Mouse (Mus musculus) lung, postnatal 0 days (tissue): Measurements from ENCODE around the gene Krt90. TPM values are rescaled to one million over a fixed set of nuclear protein-coding genes. Genes with fewer than 3 reads are reported as not detected.
"Not testable (repeated sequence)": the region's sequence is repeated elsewhere in the genome, so short reads cannot be mapped to it uniquely, and the experiment has no call there.

ENCODE experiments used
- ATAC-seq: fragments of 200-750 bp; cut with Nextera tagmentation; 2 replicates; pipeline ENCODE4 v1.8.0; 2017; ENCODE audit warnings: moderate library complexity
- DNase-seq: peaks from one replicate; pipeline ENCODE4 v3.0.0-alpha.2; 2016; ENCODE audit warnings: low spot score
- H3K27ac ChIP-seq: fragments of 300-500 bp; sonication (generic); 2 replicates; pipeline ENCODE4 v1.5.1; 2014; ENCODE audit warnings: antibody characterized with exemption, mild to moderate bottlenecking, low read length, mixed read lengths
- H3K27me3 ChIP-seq: fragments of 300-500 bp; sonication (generic); replicated peaks from 2 replicates; pipeline ENCODE4 v1.6.1; 2014; ENCODE audit warnings: low read length, mixed read lengths; ENCODE audit not compliant: insufficient read depth
- H3K36me3 ChIP-seq: fragments of 300-500 bp; sonication (generic); 2 replicates; pipeline ENCODE4 v1.6.1; 2014; ENCODE audit warnings: low read length, mixed read lengths; ENCODE audit not compliant: insufficient read depth
- H3K4me1 ChIP-seq: fragments of 300-500 bp; sonication (generic); 2 replicates; pipeline ENCODE4 v1.6.1; 2014; ENCODE audit warnings: antibody characterized with exemption, low read depth, low read length, mixed read lengths; ENCODE audit not compliant: insufficient read depth
- H3K4me2 ChIP-seq: fragments of 300-500 bp; sonication (generic); replicated peaks from 2 replicates; pipeline ENCODE4 v1.6.1; 2014; ENCODE audit warnings: low read depth, mild to moderate bottlenecking, low read length, moderate library complexity, mixed read lengths
- H3K4me3 ChIP-seq: fragments of 300-500 bp; sonication (generic); 2 replicates; pipeline ENCODE4 v1.5.1; 2014; ENCODE audit warnings: low read depth, low read length
- H3K9ac ChIP-seq: fragments of 300-500 bp; sonication (generic); replicated peaks from 2 replicates; pipeline ENCODE4 v1.6.1; 2014; ENCODE audit warnings: low read depth, mild to moderate bottlenecking
- H3K9me3 ChIP-seq: fragments of 300-500 bp; sonication (generic); 2 replicates; pipeline ENCODE4 v1.6.1; 2016; ENCODE audit warnings: low read length, mixed read lengths
- CTCF ChIP-seq: IDR thresholded peaks from 2 replicates; pipeline ENCODE4 v1.5.1; 2016; ENCODE audit warnings: antibody characterized with exemption, mild to moderate bottlenecking
- EP300 ChIP-seq: IDR thresholded peaks from 2 replicates; pipeline ENCODE4 v1.6.1; 2016; ENCODE audit warnings: antibody characterized with exemption, mild to moderate bottlenecking, control low read depth
- WGBS: fragments of 180-500 bp; shearing (Covaris S2); extraction: QIAGEN DNeasy Blood & Tissue Kit; methylation state at CpG from one replicate; pipeline ENCODE4 v1.1.7; 2014; 5-methylcytosine and 5-hydroxymethylcytosine counted together
- microRNA-seq: library from miRNA; unstranded; fragments of <30 nt; microRNA quantifications from one replicate; pipeline ENCODE4, GENCODE M21; 2016
- polyA plus RNA-seq: library from polyadenylated mRNA; unstranded; fragments of >200 nt; fragmentation: Nextera tagmentation; extraction: Ambion mirVana; gene quantifications from 2 replicates; pipeline ENCODE4 v1.2.1, GENCODE M21; 2015

Krt90 gene
- polyA plus RNA-seq, 1 experiment from 2014 or later: 0.14 TPM

GRCm38 (mm10) chr15:101532720-101533119, 30.0 kb downstream of the Krt90 start, which contains the start of gene Krt84:
Gene Krt84, minus strand, starts transcription at chr15:101532820.
- H3K4me1 ChIP-seq: no peaks in the 10 kb centered on the region
- no peaks in the 10 kb centered on the region for H3K36me3 ChIP-seq
- H3K4me2 ChIP-seq: no peak within 1 kb of the TSS
- no peak for TF ChIP-seq EP300
- TF ChIP-seq CTCF: no peak
- no peak within 1 kb of the TSS for H3K27ac ChIP-seq
- H3K9me3 ChIP-seq: no peaks in the 10 kb centered on the region
- H3K9ac ChIP-seq: no peak within 1 kb of the TSS
- ATAC-seq: no peak
- DNase-seq: no peak
- H3K27me3 ChIP-seq: no peaks in the 10 kb centered on the region
- no peak within 1 kb of the TSS for H3K4me3 ChIP-seq
- 80% methylated on average over 7 of the region's 7 CpGs for WGBS

- no peaks in the 10 kb centered on the region for H3K27me3 ChIP-seq
- no peak overlapping the region for H3K27ac ChIP-seq
Measured at GRCm38 (mm10) chr15:101522556-101523232, 40.1 kb downstream of the Krt90 start.

GRCm38 (mm10) chr15:101519792-101520191, 43.0 kb downstream of the Krt90 start:
- H3K9me3 ChIP-seq: no peaks in the 10 kb centered on the region
- H3K9ac ChIP-seq: no peak overlapping the region
- H3K27me3 ChIP-seq: no peaks in the 10 kb centered on the region
- ATAC-seq (no peak), DNase-seq (peak; percentile 88)
- H3K36me3 ChIP-seq: no peaks in the 10 kb centered on the region
- H3K4me1 ChIP-seq: no peaks in the 10 kb centered on the region
- H3K4me2 ChIP-seq: no peak overlapping the region
- 10% methylated on average over 2 of the region's 2 CpGs for WGBS
- H3K4me3 ChIP-seq: no peak overlapping the region
- no peak overlapping the region for H3K27ac ChIP-seq
- no peak for TF ChIP-seq EP300
- TF ChIP-seq CTCF: peak; percentile 91

More at GRCm38 (mm10) chr15:101522556-101523232, 40.1 kb downstream of the Krt90 start:
- no peaks in the 10 kb centered on the region for H3K36me3 ChIP-seq
- H3K4me3 ChIP-seq: no peak overlapping the region
- no peaks in the 10 kb centered on the region for H3K4me1 ChIP-seq
- no peak overlapping the region for H3K4me2 ChIP-seq
- WGBS: 63% methylated on average over 4 of the region's 4 CpGs
- no peaks in the 10 kb centered on the region for H3K9me3 ChIP-seq
- H3K9ac ChIP-seq: no peak overlapping the region
- ATAC-seq: no peak
- TF ChIP-seq EP300 (no peak), CTCF (no peak)
- no peak for DNase-seq

GRCm38 (mm10) chr15:101517161-101517560, 45.6 kb downstream of the Krt90 start, which contains the start of gene Gm49425:
Gene Gm49425, minus strand, starts transcription at chr15:101517261.
- H3K9me3 ChIP-seq, ATAC-seq, DNase-seq, H3K9ac ChIP-seq, H3K4me1 ChIP-seq, H3K4me3 ChIP-seq, H3K27ac ChIP-seq, H3K36me3 ChIP-seq, H3K27me3 ChIP-seq, H3K4me2 ChIP-seq: not testable (repeated sequence)
- WGBS: 61% methylated on average over 2 of the region's 2 CpGs

- peak; percentile 56 for ATAC-seq
- no peak overlapping the region for H3K9ac ChIP-seq
- DNase-seq: peak; percentile 50
- no peak overlapping the region for H3K27ac ChIP-seq
- H3K4me1 ChIP-seq: no peaks in the 10 kb centered on the region
- 52% methylated on average over 9 of the region's 9 CpGs for WGBS
- TF ChIP-seq CTCF (no peak), EP300 (no peak)
- H3K9me3 ChIP-seq: no peaks in the 10 kb centered on the region
- no peak overlapping the region for H3K4me3 ChIP-seq
- H3K27me3 ChIP-seq: no peaks in the 10 kb centered on the region
- no peaks in the 10 kb centered on the region for H3K36me3 ChIP-seq
- H3K4me2 ChIP-seq: no peak overlapping the region
Measured at GRCm38 (mm10) chr15:101508247-101508646, 54.5 kb downstream of the Krt90 start.

- Histone ChIP-seq H3K9me3 (no peaks in the 10 kb centered on the region), H3K9ac (no peak overlapping the region), H3K36me3 (no peaks in the 10 kb centered on the region), H3K27me3 (no peaks in the 10 kb centered on the region), H3K4me1 (no peaks in the 10 kb centered on the region), H3K27ac (no peak overlapping the region), H3K4me2 (no peak overlapping the region), H3K4me3 (no peak overlapping the region)
- DNase-seq (no peak), ATAC-seq (no peak)
- TF ChIP-seq CTCF (no peak), EP300 (no peak)
- 44% methylated on average over 14 of the region's 14 CpGs for WGBS
Measured at GRCm38 (mm10) chr15:101506896-101507758, 55.6 kb downstream of the Krt90 start.

Small RNAs within 50 kb of the gene (microRNA-seq; reads per million reads assigned to microRNA genes)
- gene Gm44393 (not detected), gene Gm44460 (not detected)

Other genes with a start within 250 kb of the Krt90 start
- 19.6 and 26.3 TPM in 2 replicates for gene Krt80, start 192.8 kb downstream of the Krt90 start, polyA plus RNA-seq
- gene Krt7, start 151.9 kb downstream of the Krt90 start, polyA plus RNA-seq: 430 and 463 TPM in 2 replicates
- 0.24 and 0.29 TPM in 2 replicates for gene Krt87, start 124.1 kb downstream of the Krt90 start, polyA plus RNA-seq
- 0.15 and 0.21 TPM in 2 replicates for gene Krt88, start 115.2 kb downstream of the Krt90 start, polyA plus RNA-seq
- not detected in 2 replicates for gene Krt81, start 99.2 kb downstream of the Krt90 start, polyA plus RNA-seq
- gene Krt86, start 89.5 kb downstream of the Krt90 start, polyA plus RNA-seq: not detected in 2 replicates
- not detected in 2 replicates for gene Krt83, start 71.4 kb downstream of the Krt90 start, polyA plus RNA-seq
- gene Gm49425, start 45.7 kb downstream of the Krt90 start, polyA plus RNA-seq: not detected in 2 replicates
- gene Krt84, start 30.1 kb downstream of the Krt90 start, polyA plus RNA-seq: not detected in 2 replicates
- not detected in 2 replicates for gene Krt82, start 12.3 kb downstream of the Krt90 start, polyA plus RNA-seq
- gene Krt75, start 11.0 kb upstream of the Krt90 start, polyA plus RNA-seq: not detected in 2 replicates
- gene Gm5414, start 65.2 kb upstream of the Krt90 start, polyA plus RNA-seq: not detected in 2 replicates
- gene Gm5478, start 84.4 kb upstream of the Krt90 start, polyA plus RNA-seq: not detected in 2 replicates
- gene Krt6b, start 117.3 kb upstream of the Krt90 start, polyA plus RNA-seq: not detected in 2 replicates
- 0.06 and 0.18 TPM in 2 replicates for gene Krt6a, start 131.4 kb upstream of the Krt90 start, polyA plus RNA-seq
- gene Krt5, start 149.9 kb upstream of the Krt90 start, polyA plus RNA-seq: 0.12 TPM in 1 of 2 replicates, not detected in the other
- gene Krt71, start 180.2 kb upstream of the Krt90 start, polyA plus RNA-seq: not detected in 2 replicates
- not detected in 2 replicates for gene Krt72, start 223.5 kb upstream of the Krt90 start, polyA plus RNA-seq
- not detected in 2 replicates for gene Krt73, start 239.4 kb upstream of the Krt90 start, polyA plus RNA-seq